Mouse (Mus musculus): Measurements from ENCODE around the gene Fmod.
A peak's percentile ranks its signal among the peaks of the same experiment; 100 is the strongest.

- TF ChIP-seq CTCF (IDR thresholded peaks at IDR 0.05; ENCODE audit: low read depth) (0 out of 2 replicates have a peak, but pooled peaks have one; percentile 11), EP300 (IDR thresholded peaks at IDR 0.05; ENCODE audit: low read depth) (peak; percentile 77)
Observed at GRCm38 (mm10) chr1:134082987-134083516, 46.0 kb downstream of the Fmod start.

Measured in liver, embryonic 14.5 days (tissue).